Mouse (Mus musculus): ENCODE measurements around the gene Rest.

Rest gene

DNA sequence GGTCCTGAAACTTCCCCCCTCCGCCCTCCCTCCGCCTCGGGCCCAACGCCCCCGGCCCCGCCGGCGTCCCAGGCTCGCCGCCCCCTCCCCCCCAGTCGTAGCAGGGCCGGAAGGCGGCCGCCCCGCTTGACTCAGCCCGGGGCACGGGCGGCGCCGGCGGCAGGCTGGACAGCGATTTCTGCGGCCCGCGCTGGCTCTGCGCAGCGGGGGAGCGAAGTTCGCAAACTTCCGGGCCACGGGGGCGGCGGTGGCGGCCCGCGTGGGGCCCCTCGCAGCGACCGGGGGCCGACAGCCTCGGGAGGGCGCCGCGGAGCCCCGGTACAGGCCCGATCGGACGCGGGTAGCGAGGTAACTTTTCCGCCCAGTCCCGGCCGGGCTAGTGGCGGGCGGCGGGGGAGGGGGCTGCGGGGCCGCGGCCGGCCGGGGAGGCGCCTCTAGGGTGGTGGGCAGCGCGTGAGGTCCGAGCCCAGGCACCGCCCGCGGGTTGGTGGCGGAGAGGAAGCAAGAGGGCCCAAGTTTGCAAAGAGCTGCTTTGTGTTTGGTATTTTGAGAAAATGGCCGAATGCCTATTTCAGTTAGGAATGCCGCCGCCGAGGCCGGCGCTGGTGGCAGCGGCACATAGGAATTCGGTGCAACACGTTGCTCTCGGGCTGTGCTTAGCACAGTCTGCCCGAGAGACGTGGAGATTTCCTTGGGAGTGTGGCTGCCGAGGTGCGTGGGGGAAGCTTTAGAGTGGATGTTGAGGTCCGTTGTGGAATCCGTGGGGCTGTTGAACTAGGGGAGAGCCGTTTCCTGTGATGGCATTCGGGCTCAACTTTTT is 985 bp downstream of the Rest start:
- DNase-seq (ENCODE audit: low spot score): peak; percentile 75

DNA sequence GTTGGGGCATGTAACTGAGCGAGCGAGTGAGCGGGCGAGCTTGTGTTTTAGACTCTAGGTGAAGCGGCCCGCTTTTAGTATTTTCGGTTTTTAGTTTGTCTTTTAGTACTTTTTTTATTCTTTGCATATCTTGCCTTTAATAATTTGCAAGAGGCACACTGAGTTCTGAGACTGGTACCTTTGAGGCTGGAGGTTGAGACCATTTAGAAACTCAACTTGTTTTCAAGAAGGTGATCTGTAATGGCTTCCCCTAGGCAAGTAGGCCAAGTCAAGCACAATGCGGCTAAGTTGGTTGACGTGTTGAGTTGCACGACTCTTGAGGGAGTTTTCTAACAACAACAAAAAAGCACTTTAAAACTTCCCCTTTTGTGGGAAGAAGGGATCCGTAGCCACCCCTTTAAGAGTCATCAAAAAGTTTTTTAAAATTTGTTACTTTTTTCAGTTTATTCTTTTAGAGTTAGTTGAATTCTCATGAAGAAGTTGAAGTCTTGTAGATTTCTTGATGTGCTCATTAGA is 1.7 kb downstream of the Rest start:
- DNase-seq (ENCODE audit: low spot score): no peak

DNA sequence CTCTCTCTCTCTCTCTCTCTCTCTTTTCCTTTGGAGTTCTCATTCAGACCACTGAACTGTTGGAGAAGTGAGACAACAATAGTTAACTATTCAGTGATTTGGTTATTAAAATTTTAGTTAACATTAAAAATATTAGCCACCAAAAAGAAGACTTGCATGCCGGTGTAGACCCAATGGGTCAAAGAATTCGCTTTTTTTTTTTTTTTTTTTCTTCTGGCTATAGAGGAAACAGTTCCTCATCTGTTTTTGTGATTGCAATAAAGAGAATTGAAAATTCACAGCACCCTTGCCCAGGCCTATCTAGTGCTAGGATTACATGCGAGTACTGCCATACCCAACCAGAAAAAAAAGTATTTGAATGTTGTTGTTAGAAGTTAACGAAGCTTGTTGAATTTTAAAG is 2.1 kb downstream of the Rest start:
- no peak for DNase-seq (ENCODE audit: low spot score)

DNA sequence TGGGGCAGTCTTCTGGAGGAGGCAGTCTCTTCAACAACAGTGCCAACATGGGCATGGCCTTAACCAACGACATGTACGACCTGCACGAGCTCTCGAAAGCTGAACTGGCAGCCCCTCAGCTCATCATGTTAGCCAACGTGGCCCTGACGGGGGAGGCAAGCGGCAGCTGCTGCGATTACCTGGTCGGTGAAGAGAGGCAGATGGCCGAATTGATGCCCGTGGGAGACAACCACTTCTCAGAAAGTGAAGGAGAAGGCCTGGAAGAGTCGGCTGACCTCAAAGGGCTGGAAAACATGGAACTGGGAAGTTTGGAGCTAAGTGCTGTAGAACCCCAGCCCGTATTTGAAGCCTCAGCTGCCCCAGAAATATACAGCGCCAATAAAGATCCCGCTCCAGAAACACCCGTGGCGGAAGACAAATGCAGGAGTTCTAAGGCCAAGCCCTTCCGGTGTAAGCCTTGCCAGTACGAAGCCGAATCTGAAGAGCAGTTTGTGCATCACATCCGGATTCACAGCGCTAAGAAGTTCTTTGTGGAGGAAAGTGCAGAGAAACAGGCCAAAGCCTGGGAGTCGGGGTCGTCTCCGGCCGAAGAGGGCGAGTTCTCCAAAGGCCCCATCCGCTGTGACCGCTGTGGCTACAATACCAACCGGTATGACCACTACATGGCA is 2.8 kb downstream of the Rest start:
- no peak for DNase-seq (ENCODE audit: low spot score)

DNA sequence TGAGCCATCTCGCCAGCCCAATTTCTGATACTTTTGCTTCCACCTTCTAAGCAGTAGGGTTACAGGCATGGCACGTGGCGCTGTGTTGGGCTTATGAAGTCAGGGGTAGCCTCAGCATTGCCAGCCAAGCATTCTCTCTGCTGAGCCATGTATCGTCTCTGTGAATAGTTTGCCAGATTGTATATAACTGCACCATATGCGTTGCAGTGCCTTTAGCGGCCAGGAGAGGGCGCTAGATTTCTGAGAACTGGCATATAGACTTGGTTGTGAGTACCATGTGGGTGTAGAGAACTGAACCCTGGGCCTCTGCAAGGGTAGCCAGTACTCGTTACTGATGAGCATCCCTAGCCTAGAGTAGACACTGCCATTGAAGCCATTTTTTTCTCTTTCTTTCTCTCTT is 4.1 kb downstream of the Rest start:
- DNase-seq (ENCODE audit: low spot score): no peak

DNA sequence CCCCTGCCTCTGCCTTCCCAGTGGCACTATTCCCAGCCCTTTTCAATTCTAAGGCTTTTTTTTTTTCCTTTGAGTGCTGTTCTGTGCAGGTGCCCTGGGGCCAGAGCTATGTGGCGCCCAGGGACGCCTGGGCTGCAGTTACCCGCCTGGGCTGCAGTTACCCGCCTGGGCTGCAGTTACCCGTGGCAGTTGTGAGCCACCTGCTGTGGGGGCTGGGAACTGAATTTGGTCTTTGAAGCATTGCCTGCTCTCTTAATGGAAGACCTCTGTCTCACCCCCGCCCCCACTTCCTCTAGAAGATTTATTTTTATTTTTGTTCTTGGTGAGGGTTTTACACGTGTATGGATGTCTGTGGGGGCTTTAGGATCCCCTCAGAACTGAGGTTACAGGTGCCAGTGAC is 7.9 kb downstream of the Rest start:
- DNase-seq (ENCODE audit: low spot score): no peak

DNA sequence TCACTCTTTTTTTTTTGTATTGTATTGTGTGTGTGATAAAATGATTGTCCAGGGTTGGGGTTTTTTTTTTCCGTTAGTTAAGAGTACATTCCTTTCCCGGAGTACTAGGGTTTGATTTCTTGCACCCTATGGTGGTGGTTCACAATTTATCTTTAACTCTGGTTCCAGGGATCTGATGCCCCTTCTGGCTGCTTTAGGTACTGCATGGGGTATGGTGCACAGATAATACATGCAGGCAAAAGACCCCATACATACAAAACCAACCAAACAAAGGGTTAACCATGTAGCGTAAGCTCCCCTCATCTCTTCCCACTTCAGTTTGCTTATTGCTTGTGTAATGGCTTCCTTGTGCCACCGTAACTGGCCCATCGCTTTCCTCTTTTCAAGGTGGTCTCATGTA is 10.7 kb downstream of the Rest start:
- no peak for DNase-seq (ENCODE audit: low spot score)

DNA sequence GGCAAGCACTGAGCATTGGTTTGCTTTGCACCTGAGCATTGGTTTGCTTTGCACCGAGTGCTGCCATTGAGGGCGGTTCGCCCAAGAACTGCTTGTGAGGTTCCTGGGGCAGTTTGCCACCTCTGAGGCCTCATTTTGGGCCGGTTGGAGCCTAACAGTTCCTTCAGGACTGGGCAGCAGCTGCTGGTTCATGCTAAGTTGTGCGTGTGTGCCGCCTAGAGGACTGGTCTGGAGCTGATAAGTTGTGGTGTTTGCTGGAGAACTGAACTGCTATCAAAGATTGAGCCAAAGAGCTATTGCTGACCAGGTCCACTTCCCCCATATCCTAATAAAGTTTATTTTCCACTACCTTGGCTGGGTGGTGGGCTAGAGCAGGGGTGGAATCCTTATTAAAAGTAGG is 11.9 kb downstream of the Rest start:
- no peak for DNase-seq (ENCODE audit: low spot score)

DNA sequence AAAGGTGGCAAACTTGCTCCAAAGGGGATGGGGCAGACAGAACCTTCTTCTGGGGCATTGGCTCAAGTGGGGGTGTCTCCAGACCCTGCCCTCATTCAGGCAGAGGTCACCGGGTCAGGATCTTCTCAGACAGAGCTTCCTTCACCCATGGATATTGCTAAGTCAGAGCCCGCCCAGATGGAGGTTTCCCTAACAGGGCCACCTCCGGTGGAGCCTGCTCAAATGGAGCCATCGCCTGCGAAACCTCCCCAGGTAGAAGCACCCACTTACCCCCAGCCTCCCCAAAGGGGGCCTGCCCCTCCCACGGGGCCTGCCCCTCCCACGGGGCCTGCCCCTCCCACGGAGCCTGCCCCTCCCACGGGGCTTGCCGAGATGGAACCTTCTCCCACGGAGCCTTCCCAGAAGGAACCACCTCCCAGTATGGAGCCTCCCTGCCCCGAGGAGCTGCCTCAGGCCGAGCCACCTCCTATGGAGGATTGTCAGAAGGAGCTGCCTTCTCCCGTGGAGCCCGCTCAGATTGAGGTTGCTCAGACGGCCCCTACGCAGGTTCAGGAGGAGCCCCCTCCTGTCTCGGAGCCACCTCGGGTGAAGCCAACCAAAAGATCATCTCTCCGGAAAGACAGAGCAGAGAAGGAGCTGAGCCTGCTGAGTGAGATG is 16.4 kb downstream of the Rest start:
- no peak for DNase-seq (ENCODE audit: low spot score)

DNA sequence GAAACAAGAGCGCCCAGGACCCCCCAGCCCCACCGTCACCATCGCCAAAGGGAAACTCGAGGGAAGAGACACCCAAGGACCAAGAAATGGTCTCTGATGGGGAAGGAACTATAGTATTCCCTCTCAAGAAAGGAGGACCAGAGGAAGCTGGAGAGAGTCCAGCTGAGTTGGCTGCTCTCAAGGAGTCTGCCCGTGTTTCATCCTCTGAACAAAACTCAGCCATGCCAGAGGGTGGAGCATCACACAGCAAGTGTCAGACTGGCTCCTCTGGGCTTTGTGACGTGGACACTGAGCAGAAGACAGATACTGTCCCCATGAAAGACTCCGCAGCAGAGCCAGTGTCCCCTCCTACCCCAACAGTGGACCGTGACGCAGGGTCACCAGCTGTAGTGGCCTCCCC is 17.0 kb downstream of the Rest start:
- DNase-seq (ENCODE audit: low spot score): no peak

DNA sequence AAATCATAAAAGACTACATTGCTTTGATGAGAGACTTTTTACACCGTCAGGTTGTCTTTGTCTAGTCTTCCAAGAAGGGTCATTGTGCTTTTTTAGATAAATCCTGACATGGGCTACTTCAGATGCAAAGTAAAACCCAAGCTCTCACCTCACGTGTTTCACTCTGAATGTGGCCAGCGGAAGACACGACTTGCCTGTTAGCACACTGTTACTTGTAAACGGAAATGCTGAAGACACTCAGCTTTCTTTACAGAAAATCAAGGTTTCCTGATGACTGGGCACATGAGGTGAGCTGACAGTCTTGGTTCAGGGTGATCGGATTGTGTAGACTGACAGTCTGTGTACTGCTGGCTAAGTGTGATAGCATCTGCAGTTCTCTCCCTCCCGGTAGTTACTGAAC is 20.4 kb downstream of the Rest start:
- DNase-seq (ENCODE audit: low spot score): no peak

DNA sequence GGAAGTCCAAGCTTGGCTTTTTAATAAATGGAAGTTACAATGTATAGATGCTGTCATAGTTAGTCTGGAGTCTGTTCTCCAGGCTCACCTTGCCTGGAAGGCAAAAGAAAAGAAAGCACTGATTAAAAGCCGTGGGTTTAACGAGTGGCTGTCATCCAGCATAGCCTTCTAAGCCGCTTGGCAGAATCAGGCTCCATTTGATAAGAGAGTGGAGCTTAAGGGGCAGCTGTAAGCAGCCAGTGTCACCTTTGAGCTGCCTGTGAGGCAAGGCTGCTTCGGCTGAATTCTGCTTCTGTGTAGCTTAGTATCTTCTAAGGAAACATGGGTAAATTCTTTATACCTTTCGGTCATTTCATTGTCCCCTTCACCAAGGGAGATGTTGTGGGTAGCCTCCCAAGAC is 21.6 kb downstream of the Rest start:
- no peak for DNase-seq (ENCODE audit: low spot score)

DNA sequence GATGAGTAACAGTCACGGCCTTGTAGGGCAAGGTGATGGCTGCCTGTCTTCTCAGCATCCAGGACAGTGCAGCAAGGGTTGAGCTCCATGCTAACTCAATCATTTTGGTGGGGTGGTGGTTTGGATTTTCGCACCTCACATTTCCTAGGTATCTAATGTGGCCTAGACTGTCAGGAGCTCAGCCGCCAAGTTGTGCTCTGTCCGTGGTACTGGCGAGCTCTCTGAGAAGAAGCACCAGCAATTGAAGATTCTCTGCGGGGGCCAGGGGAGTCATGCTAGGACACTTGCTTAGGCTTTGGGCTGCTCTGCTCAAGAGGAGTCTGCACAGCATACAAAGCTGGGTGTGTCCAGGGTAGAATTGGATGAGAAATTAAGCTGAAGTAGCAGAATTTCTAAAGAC is 22.6 kb downstream of the Rest start:
- no peak for DNase-seq (ENCODE audit: low spot score)

DNA sequence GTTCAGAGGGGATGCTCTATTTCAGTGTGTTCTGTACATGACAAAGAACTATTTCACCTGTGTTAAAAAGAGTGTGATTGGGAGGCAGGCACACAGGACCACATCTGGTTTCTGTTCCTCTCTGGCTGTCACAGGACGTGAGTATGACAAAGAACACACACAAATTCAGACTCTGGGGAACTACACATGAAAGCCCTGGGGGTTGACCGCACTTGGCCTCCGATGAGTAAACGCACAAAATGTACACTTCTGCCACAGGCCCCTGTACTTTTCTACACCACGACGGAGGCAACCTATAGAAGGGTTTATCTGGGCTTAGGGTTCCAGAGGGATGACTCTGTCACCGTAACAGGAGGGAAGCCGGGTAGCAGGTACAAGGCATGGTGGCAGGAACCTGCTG is 24.4 kb downstream of the Rest start:
- DNase-seq (ENCODE audit: low spot score): no peak

DNA sequence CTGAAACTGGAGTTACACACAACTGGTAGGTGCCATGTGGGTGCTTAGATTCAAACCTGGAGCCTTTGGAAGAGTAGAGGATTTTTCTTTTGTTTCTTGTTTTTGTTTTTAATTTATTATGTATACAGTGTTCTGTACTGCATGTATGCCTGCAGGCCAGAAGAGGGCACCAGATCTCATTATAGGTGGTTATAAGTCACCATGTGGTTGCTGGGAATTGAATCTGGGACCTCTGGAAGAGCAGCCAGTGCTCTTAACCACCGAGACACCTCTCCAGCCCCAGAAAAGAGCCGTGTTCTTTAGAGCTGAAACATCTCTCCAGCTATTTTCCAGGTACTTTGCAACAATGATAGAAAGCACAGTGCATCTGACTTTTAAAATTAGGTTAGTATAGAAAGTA is 25.3 kb downstream of the Rest start:
- DNase-seq (ENCODE audit: low spot score): no peak

DNA sequence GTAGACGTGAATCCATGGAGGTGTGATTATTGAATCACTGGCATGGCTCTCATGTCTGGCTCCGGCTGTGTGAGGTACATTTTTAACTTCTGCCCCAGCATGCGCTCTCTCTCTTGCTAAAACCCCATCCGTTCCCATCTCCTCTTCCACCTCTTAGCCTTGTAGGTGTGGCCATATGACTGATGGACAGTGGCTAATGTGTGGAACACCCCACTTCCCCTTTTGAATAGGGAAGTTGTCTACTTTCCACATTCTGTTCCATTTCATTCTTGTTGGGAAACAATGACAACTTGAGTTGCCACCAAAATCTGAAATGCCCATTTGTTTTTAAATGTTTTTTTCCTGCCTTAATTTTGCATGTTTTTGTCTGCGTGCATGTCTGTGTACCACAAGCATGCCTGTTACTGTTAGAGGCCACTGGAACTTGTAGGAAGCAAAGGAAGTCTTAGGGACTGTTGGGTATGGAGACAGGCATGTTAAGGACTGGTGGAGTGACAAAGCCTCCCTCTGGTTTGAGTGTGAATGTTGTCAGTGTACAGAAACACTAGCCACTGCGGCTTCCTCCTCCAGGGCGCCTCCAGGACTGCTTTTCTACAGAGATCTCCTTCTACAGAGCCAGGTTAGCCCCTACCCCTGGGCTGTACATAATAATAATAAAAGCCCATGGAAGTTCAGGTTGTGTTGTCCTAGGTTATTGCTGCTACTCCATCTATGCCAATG is 27.7 kb downstream of the Rest start:
- no peak for DNase-seq (ENCODE audit: low spot score)

DNA sequence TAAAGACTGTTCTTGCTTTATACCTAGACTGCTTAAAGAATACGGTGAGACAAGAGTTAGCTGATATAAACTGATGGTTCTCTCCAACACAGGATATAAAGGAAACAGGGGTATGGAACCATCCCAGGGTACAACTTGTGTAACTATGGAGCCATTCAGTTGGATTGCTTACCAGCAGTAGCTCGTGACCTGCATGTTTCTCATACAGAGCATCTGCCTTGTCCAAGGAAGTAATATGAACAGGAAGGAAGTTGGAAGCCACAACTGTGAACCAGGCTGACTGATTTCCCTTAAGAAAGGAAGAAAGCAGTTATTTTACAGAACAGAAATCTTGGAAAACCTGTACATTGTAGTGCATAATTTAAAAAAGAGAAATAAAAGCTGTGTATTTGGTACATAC is 34.2 kb downstream of the Rest start:
- DNase-seq (ENCODE audit: low spot score): no peak

DNA sequence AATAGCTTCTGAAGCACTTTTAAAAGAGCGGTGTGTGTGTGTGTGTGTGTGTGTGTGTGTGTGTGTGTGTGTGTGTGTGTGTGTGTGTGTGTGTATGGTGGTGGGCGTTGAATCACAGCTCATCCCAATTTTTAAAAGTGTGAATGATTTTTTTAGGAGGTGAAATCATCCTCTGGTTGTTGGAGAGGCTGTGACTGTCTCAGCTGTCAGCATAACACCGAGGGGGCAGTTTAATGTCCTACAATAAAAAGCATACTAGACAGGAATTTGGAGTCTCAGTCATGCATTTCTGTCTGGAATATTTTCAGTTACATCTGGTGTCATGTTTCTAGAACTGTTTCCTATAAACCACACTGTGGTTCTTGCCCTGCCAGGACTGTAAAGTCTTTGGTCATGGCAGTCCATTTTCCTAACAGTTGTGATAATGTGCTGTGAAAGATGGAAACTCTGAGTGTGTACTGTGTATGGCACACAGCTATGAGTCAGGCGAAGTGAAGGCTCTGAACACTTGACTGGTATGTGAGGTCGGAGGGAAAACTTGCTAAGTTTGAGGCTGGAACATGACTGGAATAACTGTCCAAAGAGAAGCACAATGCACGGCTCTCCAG is 36.1 kb downstream of the Rest start:
- DNase-seq (ENCODE audit: low spot score): no peak

DNA sequence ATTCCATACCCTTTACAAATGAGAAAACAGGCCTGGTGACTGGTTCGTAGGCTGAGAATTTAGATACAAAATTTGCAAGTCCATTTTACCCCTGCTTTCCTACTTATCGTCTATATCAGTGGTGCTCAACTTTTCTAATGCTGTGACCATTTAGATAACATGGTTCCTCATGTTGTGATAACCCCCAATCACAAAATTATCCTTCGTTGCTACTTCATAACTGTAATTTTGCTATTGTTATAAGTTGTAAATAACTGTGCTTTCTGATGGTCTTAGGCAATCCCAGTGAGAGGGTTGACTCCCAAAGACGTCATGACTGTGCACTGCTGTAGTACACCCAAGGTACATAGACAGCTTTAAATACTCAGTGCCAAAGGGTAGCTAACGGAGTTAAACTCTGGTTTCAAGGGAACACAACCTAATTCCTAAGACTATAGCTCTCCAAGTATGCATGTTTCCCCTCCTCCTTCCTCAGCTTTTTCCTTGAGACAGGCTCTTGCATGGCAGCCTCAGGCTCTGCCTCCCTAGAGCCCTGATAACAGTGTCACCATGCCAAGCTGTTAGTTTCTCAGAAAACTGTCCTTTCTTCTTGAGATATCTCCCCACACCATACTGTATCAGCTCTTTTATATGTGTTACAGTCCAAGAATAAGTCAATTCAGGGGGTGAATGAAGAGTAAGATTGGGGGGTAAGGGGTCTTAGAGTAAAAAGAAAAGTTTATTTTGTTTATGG is 42.7 kb downstream of the Rest start:
- DNase-seq (ENCODE audit: low spot score): no peak

DNA sequence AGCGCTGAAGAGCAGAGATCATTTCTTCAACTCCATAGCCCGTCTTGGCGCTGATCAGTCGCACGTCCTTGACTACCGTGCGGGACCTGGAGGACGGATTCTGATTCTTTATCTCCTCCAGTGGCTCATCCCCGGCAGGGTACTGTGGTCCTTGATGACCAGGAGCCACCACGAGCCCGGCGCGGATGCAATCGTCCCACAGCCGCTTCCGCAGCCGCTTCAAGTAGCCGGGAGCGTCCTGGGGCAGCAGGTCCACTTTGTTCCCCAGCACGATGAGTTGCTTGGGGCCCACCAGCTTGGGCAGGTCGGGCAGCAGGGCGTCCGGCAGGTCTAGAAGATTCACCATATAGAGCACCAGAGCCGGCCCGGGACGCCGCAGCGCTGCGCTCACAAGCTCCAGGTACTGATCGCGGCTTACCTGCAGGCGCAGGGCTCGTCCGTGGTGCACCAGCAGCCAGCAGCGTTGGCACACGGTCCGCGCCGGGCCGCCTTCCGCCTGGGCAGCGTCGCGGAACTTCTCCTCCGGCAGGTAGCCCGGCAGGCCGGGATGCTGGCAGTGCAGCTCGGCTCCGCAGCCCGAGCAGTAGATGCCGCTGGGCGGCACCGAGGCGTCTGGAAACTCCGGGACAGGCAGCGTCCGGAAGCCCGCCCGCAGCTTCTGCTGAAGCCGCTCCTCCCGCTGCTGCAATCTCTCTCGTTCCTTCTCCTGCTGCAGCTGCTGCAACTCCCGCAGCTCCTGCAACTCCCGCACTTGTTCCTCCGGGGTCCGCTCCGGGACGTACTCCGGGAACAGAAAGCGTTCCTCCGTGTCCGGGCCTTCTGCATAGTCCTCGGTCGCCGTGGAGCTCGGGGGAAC is 44.0 kb downstream of the Rest start:
- DNase-seq (ENCODE audit: low spot score): peak; percentile 20
